Mouse (Mus musculus): ENCODE measurements around the gene Coro7. TPM values are rescaled to one million over a fixed set of nuclear protein-coding genes. Genes with fewer than 3 reads are reported as not detected.
"Not testable (repeated sequence)": the region's sequence is repeated elsewhere in the genome, so short reads cannot be mapped to it uniquely, and the experiment has no call there.

The Coro7 gene
- polyA plus RNA-seq, 1 experiment, result 60.6 TPM

- TF ChIP-seq POLR2A (IDR thresholded peaks at IDR 0.05; ENCODE audit: borderline replicate concordance, extremely low read depth, low read depth, low read length) (peak; percentile 92), CTCF (IDR thresholded peaks at IDR 0.05; ENCODE audit: insufficient read depth, low read length) (no peak)
- peaks cover 7% of the 10 kb centered on the region for H3K4me1 ChIP-seq (ENCODE audit: control insufficient read depth, insufficient read depth, low read length)
- under 1% methylated on average over 54 of the region's 54 CpGs for WGBS
- peak overlapping the region; percentile 68 for H3K4me3 ChIP-seq (replicated peaks; ENCODE audit: extremely low read depth, low read depth, low read length)
- DNase-seq, result peak; percentile 95
These were observed 4.2 kb upstream of the Coro7 start for GRCm38 (mm10) chr16:4683581-4684456.

- H3K4me1 ChIP-seq (ENCODE audit: control insufficient read depth, insufficient read depth, low read length), result peaks cover 8% of the 10 kb centered on the region
- DNase-seq, result no peak
- TF ChIP-seq CTCF (IDR thresholded peaks at IDR 0.05; ENCODE audit: insufficient read depth, low read length) (no peak), POLR2A (IDR thresholded peaks at IDR 0.05; ENCODE audit: borderline replicate concordance, extremely low read depth, low read depth, low read length) (no peak)
- 21% methylated on average over 9 of the region's 9 CpGs for WGBS
- peak overlapping the region; percentile 68 for H3K4me3 ChIP-seq (replicated peaks; ENCODE audit: extremely low read depth, low read depth, low read length)
These were observed 3.6 kb upstream of the Coro7 start for GRCm38 (mm10) chr16:4683193-4683580.

- H3K4me1 ChIP-seq (ENCODE audit: control insufficient read depth, insufficient read depth, low read length), result peaks cover 8% of the 10 kb centered on the region
- no peak for DNase-seq
- WGBS, result 77% methylated on average over 4 of the region's 4 CpGs
- no peak for TF ChIP-seq CTCF (IDR thresholded peaks at IDR 0.05; ENCODE audit: insufficient read depth, low read length)
- no peak for TF ChIP-seq POLR2A (IDR thresholded peaks at IDR 0.05; ENCODE audit: borderline replicate concordance, extremely low read depth, low read depth, low read length)
- no peak overlapping the region for H3K4me3 ChIP-seq (replicated peaks; ENCODE audit: extremely low read depth, low read depth, low read length)
These were observed 3.1 kb upstream of the Coro7 start for GRCm38 (mm10) chr16:4682628-4683179.

- not testable (repeated sequence) for DNase-seq; H3K4me3 ChIP-seq (replicated peaks; ENCODE audit: extremely low read depth, low read depth, low read length); H3K4me1 ChIP-seq (ENCODE audit: control insufficient read depth, insufficient read depth, low read length)
- 75% methylated on average over 3 of the region's 3 CpGs for WGBS
These were observed 1.4 kb upstream of the Coro7 start for GRCm38 (mm10) chr16:4680922-4681455.

- TF ChIP-seq CTCF (IDR thresholded peaks at IDR 0.05; ENCODE audit: insufficient read depth, low read length), result no peak
- no peak for TF ChIP-seq POLR2A (IDR thresholded peaks at IDR 0.05; ENCODE audit: borderline replicate concordance, extremely low read depth, low read depth, low read length)
- whole genome bisulfite sequencing, result 67% methylated on average over 5 of the region's 5 CpGs
- H3K4me1 ChIP-seq (ENCODE audit: control insufficient read depth, insufficient read depth, low read length), result peaks cover 4% of the 10 kb centered on the region
- H3K4me3 ChIP-seq (replicated peaks; ENCODE audit: extremely low read depth, low read depth, low read length), result no peak overlapping the region
- DNase-seq, result no peak
These were observed 1.5 kb downstream of the Coro7 start for GRCm38 (mm10) chr16:4678080-4678479.

GRCm38 (mm10) chr16:4676836-4677235 lies 2.7 kb downstream of the Coro7 start:
- no peak for DNase-seq
- Histone ChIP-seq H3K4me3 (replicated peaks; ENCODE audit: extremely low read depth, low read depth, low read length) (no peak overlapping the region), H3K4me1 (ENCODE audit: control insufficient read depth, insufficient read depth, low read length) (peaks cover 4% of the 10 kb centered on the region)
- 92% methylated on average over 5 of the region's 5 CpGs for WGBS
- TF ChIP-seq CTCF (IDR thresholded peaks at IDR 0.05; ENCODE audit: insufficient read depth, low read length) (no peak), POLR2A (IDR thresholded peaks at IDR 0.05; ENCODE audit: borderline replicate concordance, extremely low read depth, low read depth, low read length) (no peak)

- no peak for DNase-seq
- WGBS, result 44% methylated on average over 4 of the region's 4 CpGs
- peaks cover 4% of the 10 kb centered on the region for H3K4me1 ChIP-seq (ENCODE audit: control insufficient read depth, insufficient read depth, low read length)
- H3K4me3 ChIP-seq (replicated peaks; ENCODE audit: extremely low read depth, low read depth, low read length), result no peak overlapping the region
- no peak for TF ChIP-seq CTCF (IDR thresholded peaks at IDR 0.05; ENCODE audit: insufficient read depth, low read length)
- no peak for TF ChIP-seq POLR2A (IDR thresholded peaks at IDR 0.05; ENCODE audit: borderline replicate concordance, extremely low read depth, low read depth, low read length)
These were observed 5.5 kb downstream of the Coro7 start for GRCm38 (mm10) chr16:4674091-4674490.

GRCm38 (mm10) chr16:4670317-4670716 lies 9.3 kb downstream of the Coro7 start:
- 66% methylated on average over 5 of the region's 5 CpGs for WGBS
- TF ChIP-seq CTCF (IDR thresholded peaks at IDR 0.05; ENCODE audit: insufficient read depth, low read length) (no peak), POLR2A (IDR thresholded peaks at IDR 0.05; ENCODE audit: borderline replicate concordance, extremely low read depth, low read depth, low read length) (no peak)
- DNase-seq, result no peak
- H3K4me1 ChIP-seq (ENCODE audit: control insufficient read depth, insufficient read depth, low read length), result no peaks in the 10 kb centered on the region
- no peak overlapping the region for H3K4me3 ChIP-seq (replicated peaks; ENCODE audit: extremely low read depth, low read depth, low read length)

- 43% methylated on average over 3 of the region's 3 CpGs for WGBS
- TF ChIP-seq POLR2A (IDR thresholded peaks at IDR 0.05; ENCODE audit: borderline replicate concordance, extremely low read depth, low read depth, low read length), result no peak
- TF ChIP-seq CTCF (IDR thresholded peaks at IDR 0.05; ENCODE audit: insufficient read depth, low read length), result peak; percentile 96
- Histone ChIP-seq H3K4me3 (replicated peaks; ENCODE audit: extremely low read depth, low read depth, low read length) (no peak overlapping the region), H3K4me1 (ENCODE audit: control insufficient read depth, insufficient read depth, low read length) (no peaks in the 10 kb centered on the region)
- DNase-seq, result peak; percentile 80
These were observed 12.3 kb downstream of the Coro7 start for GRCm38 (mm10) chr16:4667190-4667808.
